Mouse (Mus musculus) heart, embryonic 10.5 days (tissue): ENCODE data around the gene Olfr450. TPM values are rescaled to one million over a fixed set of nuclear protein-coding genes. Genes with fewer than 3 reads are reported as not detected.

Source experiments
- DNase-seq: peaks from one replicate; pipeline ENCODE4 v3.0.0-alpha.2; 2017; ENCODE audit warnings: low spot score
- H3K27ac ChIP-seq: fragments of 300-500 bp; sonication (generic); 2 replicates; pipeline ENCODE4 v1.5.1; 2016; ENCODE audit warnings: mild to moderate bottlenecking
- H3K27me3 ChIP-seq: fragments of 300-500 bp; sonication (generic); 2 replicates; pipeline ENCODE4 v1.6.1; 2016; ENCODE audit warnings: mild to moderate bottlenecking; ENCODE audit not compliant: poor library complexity, insufficient read depth, severe bottlenecking
- H3K36me3 ChIP-seq: fragments of 300-500 bp; sonication (generic); 2 replicates; pipeline ENCODE4 v1.6.1; 2016; ENCODE audit warnings: mild to moderate bottlenecking, moderate library complexity
- H3K4me1 ChIP-seq: fragments of 300-500 bp; sonication (generic); 2 replicates; pipeline ENCODE4 v1.6.1; 2016; ENCODE audit warnings: mild to moderate bottlenecking
- H3K4me3 ChIP-seq: fragments of 300-500 bp; sonication (generic); 2 replicates; pipeline ENCODE4 v1.5.1; 2016; ENCODE audit warnings: mild to moderate bottlenecking, moderate library complexity
- H3K9me3 ChIP-seq: fragments of 300-500 bp; sonication (generic); 2 replicates; pipeline ENCODE4 v1.6.1; 2016; ENCODE audit warnings: mild to moderate bottlenecking, moderate library complexity
- WGBS: fragments of 180-500 bp; shearing (Covaris S2); methylation state at CpG from one replicate; pipeline ENCODE4 v1.1.7; 2016; 5-methylcytosine and 5-hydroxymethylcytosine counted together
- polyA plus RNA-seq: library from polyadenylated mRNA; unstranded; fragments of >200 nt; fragmentation: Nextera tagmentation; extraction: Ambion mirVana; gene quantifications from 2 replicates; pipeline ENCODE4 v1.2.1, GENCODE M21; 2016

The Olfr450 gene
- polyA plus RNA-seq = not detected in 2 replicates

DNA sequence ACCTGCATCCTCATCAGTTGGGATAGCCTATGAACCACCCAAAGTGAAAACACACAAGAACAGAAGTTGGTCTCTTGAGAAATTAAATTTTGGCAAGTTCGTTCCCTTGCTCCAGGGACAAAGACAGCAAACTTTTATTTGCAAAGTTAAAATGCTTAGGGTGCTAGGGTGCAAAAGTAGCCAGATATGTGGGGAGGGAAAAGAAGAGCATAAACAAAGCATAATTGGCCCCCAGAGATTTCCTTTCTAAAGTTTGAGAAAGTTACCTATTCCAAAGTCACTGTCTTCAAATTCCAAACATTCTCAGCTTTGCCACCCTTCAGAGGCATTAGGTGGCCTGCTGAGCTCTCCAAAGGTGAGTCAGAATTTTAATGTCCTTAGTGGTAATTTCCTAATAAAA, at the start of gene Olfr450:
Olfr450 (plus strand) TSS at position 301 of the 400 bp plus-strand sequence.
- H3K27ac ChIP-seq = no peak within 1 kb of the TSS
- H3K4me3 ChIP-seq = no peak within 1 kb of the TSS
- no peaks in the 10 kb centered on the region for H3K36me3 ChIP-seq
- no peaks in the 10 kb centered on the region for H3K27me3 ChIP-seq
- no peaks in the 10 kb centered on the region for H3K4me1 ChIP-seq
- H3K9me3 ChIP-seq = no peaks in the 10 kb centered on the region
- WGBS = 78% methylated on average over 1 of the region's 1 CpGs
- DNase-seq = no peak

- H3K4me1 ChIP-seq = no peaks in the 10 kb centered on the region
- no peaks in the 10 kb centered on the region for H3K36me3 ChIP-seq
- no peaks in the 10 kb centered on the region for H3K9me3 ChIP-seq
- H3K4me3 ChIP-seq = no peak overlapping the region
- no peaks in the 10 kb centered on the region for H3K27me3 ChIP-seq
- H3K27ac ChIP-seq = no peak overlapping the region
- 71% methylated on average over 1 of the region's 1 CpGs for WGBS
- DNase-seq = no peak
Measured at GRCm38 (mm10) chr6:42777066-42777465, 34.7 kb upstream of the Olfr450 start.

GRCm38 (mm10) chr6:42784793-42785192, 26.9 kb upstream of the Olfr450 start, which contains the start of gene Olfr452:
Gene Olfr452, plus strand, starts transcription at chr6:42785093.
- Histone ChIP-seq H3K9me3 (no peaks in the 10 kb centered on the region), H3K27me3 (no peaks in the 10 kb centered on the region), H3K4me1 (no peaks in the 10 kb centered on the region), H3K4me3 (no peak within 1 kb of the TSS), H3K27ac (no peak within 1 kb of the TSS), H3K36me3 (no peaks in the 10 kb centered on the region)
- DNase-seq = no peak

DNA sequence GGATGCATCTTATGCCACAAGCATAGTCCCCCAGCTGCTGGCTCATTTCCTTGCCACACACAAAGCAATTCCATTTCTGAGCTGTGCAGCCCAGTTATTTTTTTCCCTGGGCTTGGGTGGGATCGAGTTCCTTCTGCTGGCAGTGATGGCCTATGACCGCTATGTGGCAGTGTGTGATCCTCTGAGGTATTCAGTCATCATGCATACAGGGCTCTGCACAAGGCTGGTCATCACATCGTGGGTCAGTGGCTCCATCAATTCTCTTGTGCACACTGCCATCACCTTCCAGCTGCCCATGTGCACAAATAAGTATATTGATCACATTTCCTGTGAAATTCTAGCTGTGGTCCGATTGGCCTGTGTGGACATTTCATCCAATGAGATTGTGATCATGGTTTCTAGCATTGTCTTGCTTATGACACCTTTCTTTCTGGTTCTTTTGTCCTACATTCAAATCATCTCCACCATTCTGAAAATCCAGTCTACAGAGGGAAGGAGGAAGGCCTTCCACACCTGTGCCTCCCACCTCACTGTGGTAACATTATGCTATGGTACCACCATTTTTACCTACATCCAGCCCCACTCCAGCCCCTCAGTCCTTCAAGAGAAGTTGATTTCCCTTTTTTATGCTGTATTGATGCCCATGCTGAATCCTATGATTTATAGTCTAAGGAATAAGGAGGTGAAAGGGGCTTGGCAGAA, 21.3 kb upstream of the Olfr450 start:
- Histone ChIP-seq H3K36me3 (no peaks in the 10 kb centered on the region), H3K9me3 (no peaks in the 10 kb centered on the region), H3K27ac (no peak overlapping the region), H3K4me1 (no peaks in the 10 kb centered on the region), H3K27me3 (no peaks in the 10 kb centered on the region), H3K4me3 (no peak overlapping the region)
- 44% methylated on average over 4 of the region's 4 CpGs for WGBS
- no peak for DNase-seq

DNA sequence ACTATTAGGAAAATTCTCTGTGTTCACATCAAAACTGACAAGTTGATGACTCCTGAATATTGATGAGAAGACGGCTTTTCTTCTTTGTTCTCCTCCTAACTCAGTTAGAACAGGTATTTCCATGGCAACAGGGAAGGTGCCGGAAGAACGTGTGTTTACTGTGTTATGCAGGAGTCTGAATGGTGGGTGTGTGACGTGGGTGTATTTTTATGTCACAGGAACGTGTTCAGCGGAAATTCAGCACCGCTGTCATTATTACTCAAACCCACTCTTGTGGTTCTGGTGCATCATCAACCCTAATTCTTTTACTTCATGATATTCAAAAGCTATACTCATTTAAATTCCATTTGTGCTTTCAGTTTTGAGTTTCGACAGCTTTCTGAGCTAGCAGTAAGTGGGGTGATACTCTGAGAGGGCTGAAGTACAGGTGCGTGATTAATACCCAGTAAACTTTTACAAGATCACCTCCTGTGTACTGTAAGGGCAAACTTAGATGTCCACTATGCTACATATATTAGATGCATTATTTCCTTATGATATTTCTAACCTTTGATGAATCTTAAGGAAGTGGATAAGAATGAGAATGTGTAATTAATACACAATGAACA, 20.7 kb upstream of the Olfr450 start:
- H3K9me3 ChIP-seq = no peaks in the 10 kb centered on the region
- 81% methylated on average over 9 of the region's 9 CpGs for WGBS

DNA sequence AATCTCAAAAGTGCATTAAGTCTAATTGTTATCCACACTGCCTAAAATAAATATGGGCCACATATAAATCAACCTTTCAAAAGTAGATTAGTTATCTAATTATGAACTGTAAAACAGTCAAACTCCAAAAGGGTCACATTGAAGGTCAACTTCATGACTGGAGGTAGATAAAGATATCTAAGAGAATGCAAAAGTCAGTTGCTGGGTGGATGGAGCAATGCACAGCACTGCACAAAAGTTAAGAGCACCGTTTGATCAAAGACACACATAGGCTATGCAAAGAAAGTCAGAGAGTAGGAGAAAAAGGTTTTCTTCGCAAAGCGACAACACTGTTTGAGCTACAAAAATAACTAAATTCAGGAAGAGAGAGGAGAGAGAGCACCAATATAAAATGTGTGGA, 16.8 kb upstream of the Olfr450 start:
- H3K9me3 ChIP-seq = no peaks in the 10 kb centered on the region
- no peak for DNase-seq
- no peak overlapping the region for H3K4me3 ChIP-seq
- H3K36me3 ChIP-seq = no peaks in the 10 kb centered on the region
- H3K27me3 ChIP-seq = no peaks in the 10 kb centered on the region
- H3K27ac ChIP-seq = no peak overlapping the region
- WGBS = 89% methylated on average over 3 of the region's 3 CpGs
- no peaks in the 10 kb centered on the region for H3K4me1 ChIP-seq

More for the DNA sequence above, 20.7 kb upstream of the Olfr450 start:
- H3K27me3 ChIP-seq = no peaks in the 10 kb centered on the region
- no peaks in the 10 kb centered on the region for H3K36me3 ChIP-seq
- no peak overlapping the region for H3K27ac ChIP-seq
- H3K4me3 ChIP-seq = no peak overlapping the region
- no peak for DNase-seq
- H3K4me1 ChIP-seq = no peaks in the 10 kb centered on the region

DNA sequence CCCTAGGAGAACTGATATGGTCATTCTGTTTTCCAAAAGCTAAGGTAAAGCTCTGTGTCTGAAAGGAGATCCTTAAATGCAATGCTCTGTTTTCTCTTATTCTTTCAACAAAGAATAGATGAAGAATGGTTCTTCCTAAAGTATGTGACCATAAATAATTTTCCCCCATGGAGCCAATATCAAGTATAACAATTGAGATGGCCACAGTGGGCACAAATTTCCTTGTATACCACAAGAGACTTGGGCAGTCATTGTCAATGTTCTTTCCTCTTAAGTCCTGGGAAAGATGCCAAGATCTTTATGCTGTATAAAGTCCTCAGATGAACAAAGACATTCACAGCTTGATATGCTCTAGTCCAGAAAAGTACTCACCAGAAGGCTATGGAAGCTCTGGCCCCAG, 22.3 kb downstream of the Olfr450 start, which contains the start of gene Olfr449:
Olfr449 (plus strand) TSS at position 301 of the 400 bp plus-strand sequence.
- Histone ChIP-seq H3K27ac (no peak within 1 kb of the TSS), H3K4me1 (no peaks in the 10 kb centered on the region), H3K4me3 (no peak within 1 kb of the TSS), H3K27me3 (no peaks in the 10 kb centered on the region), H3K36me3 (no peaks in the 10 kb centered on the region), H3K9me3 (no peaks in the 10 kb centered on the region)
- no peak for DNase-seq

DNA sequence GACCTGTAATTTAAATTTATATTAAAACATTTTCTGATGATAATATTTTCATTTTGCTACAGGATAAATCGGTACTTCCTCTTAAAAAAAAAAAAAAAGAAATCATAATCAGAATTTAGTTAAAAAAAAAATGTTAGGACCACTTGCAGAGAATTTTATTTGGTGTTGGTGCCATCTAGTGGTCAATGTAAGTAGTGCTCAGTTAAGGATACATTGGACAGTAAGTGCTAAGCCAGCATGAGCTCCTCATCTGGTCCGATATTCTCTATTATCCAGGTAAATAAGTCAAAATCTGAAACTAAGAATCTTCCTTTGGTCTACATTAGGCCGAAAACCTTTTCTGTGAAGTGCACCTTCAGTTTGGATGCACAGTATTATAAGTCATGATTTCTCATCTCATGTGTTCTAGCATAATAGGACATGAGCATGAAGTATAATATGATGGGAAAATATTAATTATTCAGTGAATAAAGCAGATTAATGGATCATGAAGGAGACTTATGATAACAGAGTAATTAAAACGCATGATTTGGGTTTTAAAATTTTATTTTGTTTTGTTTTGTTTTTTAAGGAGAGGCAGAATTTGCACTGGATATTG, 48.6 kb downstream of the Olfr450 start:
- WGBS = 15% methylated on average over 4 of the region's 4 CpGs
- no peak for DNase-seq
- no peaks in the 10 kb centered on the region for H3K4me1 ChIP-seq
- no peaks in the 10 kb centered on the region for H3K27me3 ChIP-seq
- H3K36me3 ChIP-seq = no peaks in the 10 kb centered on the region
- no peaks in the 10 kb centered on the region for H3K9me3 ChIP-seq
- no peak overlapping the region for H3K27ac ChIP-seq
- H3K4me3 ChIP-seq = no peak overlapping the region

Other genes with a start within 250 kb of the Olfr450 start
- not detected in 2 replicates for gene Tcaf3, start 214.2 kb upstream of the Olfr450 start, polyA plus RNA-seq
- 3.6 and 3.9 TPM in 2 replicates for gene Tcaf2, start 166.7 kb upstream of the Olfr450 start, polyA plus RNA-seq
- gene Tcaf1, start 101.9 kb upstream of the Olfr450 start, polyA plus RNA-seq = 56.8 and 62.2 TPM in 2 replicates
- gene Olfr453, start 72.6 kb upstream of the Olfr450 start, polyA plus RNA-seq = not detected in 2 replicates
- not detected in 2 replicates for gene Olfr38, start 55.5 kb upstream of the Olfr450 start, polyA plus RNA-seq
- gene Olfr452, start 26.8 kb upstream of the Olfr450 start, polyA plus RNA-seq = not detected in 2 replicates
- gene Olfr449, start 22.4 kb downstream of the Olfr450 start, polyA plus RNA-seq = not detected in 2 replicates
- gene Olfr448, start 78.5 kb downstream of the Olfr450 start, polyA plus RNA-seq = not detected in 2 replicates
- gene Olfr447, start 96.9 kb downstream of the Olfr450 start, polyA plus RNA-seq = not detected in 2 replicates
- not detected in 2 replicates for gene Olfr446, start 109.4 kb downstream of the Olfr450 start, polyA plus RNA-seq
- gene Olfr444, start 137.1 kb downstream of the Olfr450 start, polyA plus RNA-seq = not detected in 2 replicates